Mouse (Mus musculus): ENCODE data around the gene Ost4.

- TF ChIP-seq CTCF (IDR thresholded peaks at IDR 0.05; ENCODE audit: low read depth, low read length) (no peak), GATA1 (IDR thresholded peaks at IDR 0.05; ENCODE audit: borderline replicate concordance, low read length) (no peak), POLR2AphosphoS5 (IDR thresholded peaks at IDR 0.05; ENCODE audit: insufficient replicate concordance, low read depth, low read length) (no peak), GATA2 (IDR thresholded peaks at IDR 0.05; ENCODE audit: borderline replicate concordance, low read depth, low read length) (no peak)
Measured at GRCm38 (mm10) chr5:30951706-30952105, 44.1 kb upstream of the Ost4 start.

Measured in G1E (cell line).